Mouse (Mus musculus): ENCODE measurements around the gene Galnt17.

Galnt17 gene

GRCm38 (mm10) chr5:131020936-131021335, 287.4 kb downstream of the Galnt17 start:
- no peak for DNase-seq (ENCODE audit: low read depth, low spot score)

DNA sequence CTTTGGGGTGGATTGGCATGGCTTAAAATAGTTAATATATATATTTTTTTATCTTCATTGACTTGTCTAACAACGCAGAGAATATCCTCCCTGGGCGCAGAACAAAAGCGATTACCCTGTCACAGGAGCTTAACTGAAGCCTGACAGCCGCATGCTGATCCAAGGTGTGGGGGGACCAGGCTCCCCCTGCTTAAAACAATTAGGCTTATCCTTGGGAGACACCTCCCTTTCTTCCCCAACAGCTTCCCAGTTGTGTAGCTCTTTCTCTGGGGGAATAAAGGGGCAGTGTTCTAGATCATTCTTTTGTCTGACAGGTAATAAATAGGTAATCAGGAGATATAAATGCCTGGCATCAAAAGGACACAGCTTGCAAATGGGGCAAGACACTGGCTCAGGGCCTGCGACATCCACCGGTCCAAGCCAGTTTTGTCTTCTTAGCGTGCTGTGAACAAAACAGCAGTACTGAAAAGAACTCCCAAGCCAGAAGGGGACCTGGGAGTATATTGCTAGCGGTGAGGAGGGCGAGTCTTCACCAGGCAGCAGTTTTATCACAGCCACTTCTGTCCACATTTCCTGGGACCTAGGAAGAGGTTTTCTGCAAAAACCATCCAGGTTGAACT, 288.8 kb downstream of the Galnt17 start:
- DNase-seq (ENCODE audit: low read depth, low spot score) = no peak

DNA sequence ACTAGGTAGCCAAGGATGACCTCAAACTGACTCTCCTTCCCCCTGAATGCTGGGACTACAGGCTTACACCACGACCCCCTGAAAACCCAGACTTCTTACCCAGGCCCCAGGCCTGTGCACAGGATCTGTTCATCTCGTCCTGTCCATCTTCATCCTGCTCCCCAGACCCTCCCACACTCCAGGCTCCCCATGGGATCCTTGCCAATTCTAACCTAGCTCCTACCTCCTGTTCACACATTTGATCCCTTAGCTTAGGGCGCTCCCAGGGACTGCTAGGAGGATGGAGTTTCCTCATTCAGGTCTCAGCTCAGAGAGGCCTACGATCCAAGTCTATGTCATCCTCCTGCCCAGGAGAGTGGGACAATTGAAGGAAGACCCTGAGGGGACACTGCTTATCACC, 292.2 kb downstream of the Galnt17 start:
- no peak for DNase-seq (ENCODE audit: low read depth, low spot score)

DNA sequence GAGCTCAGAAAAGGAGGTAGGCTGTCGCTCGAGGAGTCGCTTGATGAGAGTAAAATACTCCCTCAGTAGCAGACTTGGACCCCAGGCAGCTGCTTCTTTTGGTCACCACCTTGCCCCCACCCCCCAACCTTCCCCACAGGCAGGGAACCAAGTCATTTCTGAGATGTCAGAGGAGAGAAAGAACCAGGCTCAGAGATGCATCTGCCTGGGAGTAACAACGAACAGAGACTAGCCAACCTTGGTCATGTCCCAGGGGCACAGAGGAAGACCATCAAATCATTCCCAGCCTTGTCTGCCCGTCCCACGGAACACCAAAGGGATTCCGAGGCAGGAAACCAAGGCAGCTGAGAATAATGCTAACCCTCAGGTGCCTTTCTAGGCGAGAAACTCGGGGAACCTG, 293.0 kb downstream of the Galnt17 start:
- DNase-seq (ENCODE audit: low read depth, low spot score) = no peak

DNA sequence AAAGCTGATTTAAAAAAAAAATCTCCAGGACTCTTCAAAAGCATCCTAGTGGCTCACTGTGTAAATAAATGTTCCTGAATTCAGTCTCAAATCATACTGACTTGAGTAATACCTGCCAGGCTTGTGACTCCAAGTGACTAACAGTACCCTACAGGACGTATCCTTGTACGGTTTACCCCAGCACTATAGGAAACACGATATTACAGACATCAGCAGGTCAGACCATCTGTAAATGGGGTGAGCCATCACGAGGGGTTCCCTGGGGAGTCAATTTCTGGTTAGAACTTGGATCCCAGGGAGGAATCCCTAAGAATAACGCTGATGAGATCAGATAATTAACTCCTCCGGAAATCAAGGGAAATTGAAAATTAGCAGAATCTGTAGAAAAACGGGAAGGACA, 294.5 kb downstream of the Galnt17 start:
- DNase-seq (ENCODE audit: low read depth, low spot score) = no peak

DNA sequence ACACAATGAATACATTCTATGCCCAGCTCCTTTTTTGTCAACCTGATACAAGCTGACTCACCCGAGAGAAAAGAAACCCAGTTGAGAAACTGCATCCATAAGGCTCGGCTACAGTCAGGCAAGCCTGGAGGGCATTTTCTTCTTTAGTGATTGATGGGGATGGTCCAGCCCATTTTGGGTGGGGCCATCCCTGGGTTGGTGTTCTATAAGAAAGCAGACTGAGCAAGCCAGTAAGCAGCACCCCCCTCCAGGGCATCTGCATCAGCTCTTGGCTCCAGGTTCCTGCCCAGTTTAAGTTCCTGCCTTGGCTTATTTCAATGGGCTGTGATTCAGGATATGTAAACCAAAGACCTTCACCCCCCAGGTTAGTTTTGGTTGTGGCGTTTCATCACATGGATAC, 295.2 kb downstream of the Galnt17 start:
- no peak for DNase-seq (ENCODE audit: low read depth, low spot score)

DNA sequence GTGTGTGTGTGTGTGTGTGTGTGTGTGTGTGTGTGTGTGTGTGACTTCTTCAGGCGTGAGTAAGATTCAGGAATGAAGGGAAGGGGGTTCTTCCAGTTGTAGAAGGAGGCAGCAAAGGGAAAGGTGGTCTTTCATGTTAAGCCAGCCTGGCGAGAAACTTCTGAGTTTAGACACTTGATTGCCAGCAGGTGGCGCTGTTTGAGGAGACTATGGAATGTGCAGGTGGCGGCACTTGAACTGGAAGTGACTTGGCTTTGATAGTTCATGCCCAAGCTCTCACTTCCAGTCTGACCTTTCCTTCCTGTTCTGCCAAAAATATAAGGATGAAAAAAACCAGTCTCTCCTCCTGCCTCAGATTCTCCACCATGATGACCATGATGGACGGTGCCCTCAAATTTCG, 298.8 kb downstream of the Galnt17 start:
- DNase-seq (ENCODE audit: low read depth, low spot score) = peak; percentile 2

- peak; percentile 2 for DNase-seq (ENCODE audit: low read depth, low spot score)
These were observed 299.8 kb downstream of the Galnt17 start for GRCm38 (mm10) chr5:131008507-131008906.

- DNase-seq (ENCODE audit: low read depth, low spot score) = peak; percentile 31
These were observed 300.3 kb downstream of the Galnt17 start for GRCm38 (mm10) chr5:131007871-131008505.

- no peak for DNase-seq (ENCODE audit: low read depth, low spot score)
These were observed 301.1 kb downstream of the Galnt17 start for GRCm38 (mm10) chr5:131007198-131007597.

GRCm38 (mm10) chr5:131006524-131006923, 301.8 kb downstream of the Galnt17 start:
- no peak for DNase-seq (ENCODE audit: low read depth, low spot score)

DNA sequence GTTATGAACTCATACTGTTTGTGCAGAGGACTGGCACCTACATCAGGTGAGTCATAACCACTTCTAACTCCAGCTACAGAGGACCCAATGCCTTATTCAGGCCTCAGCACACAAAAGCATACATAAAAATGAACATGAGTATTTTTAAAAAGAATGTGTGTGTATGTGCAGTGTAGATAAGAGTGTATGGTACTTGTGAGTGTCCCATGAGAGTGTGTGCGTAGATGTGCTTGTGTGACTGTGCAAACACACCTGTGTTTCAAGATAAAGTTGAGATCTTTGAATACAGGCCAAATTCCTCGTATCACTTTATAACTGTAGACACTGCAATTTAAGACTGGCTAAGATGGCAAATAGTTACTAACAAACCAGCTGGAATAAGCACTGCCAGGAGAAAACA, 307.7 kb downstream of the Galnt17 start:
- DNase-seq (ENCODE audit: low read depth, low spot score) = no peak

GRCm38 (mm10) chr5:130979321-130979720, 329.0 kb downstream of the Galnt17 start:
- no peak for DNase-seq (ENCODE audit: low read depth, low spot score)

GRCm38 (mm10) chr5:130978871-130979270, 329.4 kb downstream of the Galnt17 start:
- no peak for DNase-seq (ENCODE audit: low read depth, low spot score)

DNA sequence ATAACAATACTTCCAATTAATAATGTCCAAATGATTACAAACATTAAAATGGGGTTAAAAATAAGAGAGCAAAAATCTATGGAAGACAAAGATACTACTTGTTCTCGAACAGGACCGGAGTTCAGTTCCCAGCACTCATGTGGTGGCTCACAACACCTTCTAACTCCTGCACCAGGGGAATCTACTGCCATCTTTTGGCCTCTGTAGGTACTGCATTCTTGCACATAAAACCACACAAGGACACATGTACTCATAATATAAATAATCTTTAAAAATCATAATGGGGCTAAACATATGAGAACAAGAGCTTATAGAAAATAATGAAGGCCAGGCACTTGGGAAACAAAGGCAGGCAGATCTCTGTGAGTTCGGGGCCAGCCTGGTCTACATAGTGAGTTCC, 330.3 kb downstream of the Galnt17 start:
- no peak for DNase-seq (ENCODE audit: low read depth, low spot score)

DNA sequence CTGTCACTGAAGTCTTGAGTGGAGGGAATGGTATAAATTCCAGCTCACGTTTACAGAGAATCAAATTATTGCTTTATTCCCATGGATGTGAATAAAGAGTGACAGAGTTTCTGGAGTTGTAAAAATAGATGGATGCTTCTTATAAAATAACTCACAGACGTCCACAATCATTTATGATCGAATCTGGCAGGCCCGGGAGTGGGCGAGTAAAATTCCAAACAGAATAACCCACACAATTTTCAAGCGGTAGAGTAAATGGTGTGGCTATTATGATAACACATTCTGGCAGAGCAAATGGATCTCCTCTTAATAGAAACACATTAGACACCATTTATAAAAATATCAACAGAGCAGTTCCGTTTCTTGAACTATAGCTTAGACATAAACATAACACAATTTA, 355.9 kb downstream of the Galnt17 start:
- DNase-seq (ENCODE audit: low read depth, low spot score) = no peak

DNA sequence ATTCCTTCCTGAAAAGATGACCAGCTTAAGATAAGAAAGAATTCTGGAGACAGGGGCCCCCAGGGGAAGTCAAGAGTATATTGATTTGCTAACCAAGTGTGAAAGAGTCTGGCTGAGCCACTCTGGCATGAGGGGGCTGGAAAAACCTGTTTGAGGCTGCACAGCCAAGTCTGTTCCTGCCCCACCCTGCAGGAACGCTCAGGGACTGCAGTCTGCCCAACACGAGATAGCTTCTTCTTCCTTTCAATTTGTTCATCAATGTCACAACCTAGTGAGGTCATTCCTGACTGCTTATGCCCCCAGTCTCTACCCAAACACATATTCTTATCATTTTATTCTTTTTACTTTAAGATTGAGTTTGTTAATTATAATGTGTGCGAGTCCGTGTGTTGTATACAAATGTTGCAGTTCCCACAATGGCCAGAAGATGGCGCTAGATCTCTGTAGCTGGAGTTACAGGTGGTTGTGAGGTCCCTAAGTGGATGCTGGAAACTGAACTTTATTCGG, 357.4 kb downstream of the Galnt17 start:
- no peak for DNase-seq (ENCODE audit: low read depth, low spot score)

DNA sequence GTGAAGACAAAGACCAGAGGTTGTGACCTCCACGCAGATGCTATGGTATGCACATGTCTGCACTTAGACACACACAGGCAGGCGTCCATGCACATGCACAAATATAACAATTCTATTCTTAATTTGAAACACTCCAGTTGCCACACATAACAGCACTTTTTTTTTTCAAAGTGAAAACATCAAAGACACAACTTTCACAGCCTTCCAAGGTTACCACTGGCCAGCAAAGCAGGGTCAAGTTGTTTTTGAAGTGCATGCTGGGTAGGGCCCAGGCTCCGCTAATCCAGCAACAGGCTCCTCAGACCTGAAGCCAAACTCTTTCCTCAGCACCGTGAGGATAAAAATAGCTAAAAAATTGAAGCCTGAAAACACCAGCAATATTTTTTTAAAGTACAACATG, 357.9 kb downstream of the Galnt17 start:
- DNase-seq (ENCODE audit: low read depth, low spot score) = no peak

DNA sequence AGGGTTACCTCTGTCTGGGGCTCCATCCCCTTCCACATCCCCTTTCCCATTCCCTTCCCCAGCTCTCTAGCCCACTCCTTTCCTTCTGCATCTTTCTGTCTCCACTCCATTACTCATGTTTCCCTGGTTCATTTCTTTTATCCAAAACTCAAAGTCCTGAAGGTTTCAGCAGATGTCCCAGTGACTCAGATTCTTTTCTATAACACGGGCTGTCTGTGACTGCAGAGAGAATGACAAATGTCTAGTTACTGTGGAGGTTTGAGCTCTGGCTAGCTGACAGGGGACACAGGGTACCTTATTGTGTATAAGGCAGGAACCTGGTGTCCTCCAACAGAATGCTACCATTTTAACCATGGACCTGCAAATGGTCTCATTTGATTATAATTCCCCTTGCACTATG, 358.6 kb downstream of the Galnt17 start:
- DNase-seq (ENCODE audit: low read depth, low spot score) = no peak

- no peak for DNase-seq (ENCODE audit: low read depth, low spot score)
These were observed 369.2 kb downstream of the Galnt17 start for GRCm38 (mm10) chr5:130938911-130939608.

- no peak for DNase-seq (ENCODE audit: low read depth, low spot score)
These were observed 370.0 kb downstream of the Galnt17 start for GRCm38 (mm10) chr5:130938274-130938741.

- no peak for DNase-seq (ENCODE audit: low read depth, low spot score)
These were observed 377.3 kb downstream of the Galnt17 start for GRCm38 (mm10) chr5:130930999-130931398.

DNA sequence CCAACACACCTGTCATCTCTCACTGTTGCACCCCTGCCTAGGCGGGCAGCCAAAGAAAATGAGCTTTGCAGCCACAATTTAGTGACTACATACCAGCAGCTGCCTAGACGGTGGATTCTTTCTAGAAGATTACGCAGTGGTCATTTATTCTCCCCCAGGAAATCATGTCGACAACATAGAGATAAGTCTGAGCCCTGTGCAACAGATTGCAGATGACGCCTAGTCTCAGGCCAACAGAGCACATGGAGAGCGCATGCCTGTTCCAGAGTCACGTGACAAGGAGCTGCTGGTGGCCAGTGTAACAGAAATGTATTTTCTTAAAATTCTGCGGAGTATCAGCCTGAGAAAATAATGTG, 380.5 kb downstream of the Galnt17 start:
- DNase-seq (ENCODE audit: low read depth, low spot score) = no peak
